Mouse (Mus musculus) liver, embryonic 14.5 days (tissue): Measurements from ENCODE around the gene Vmp1. TPM values are rescaled to one million over a fixed set of nuclear protein-coding genes. Genes with fewer than 3 reads are reported as not detected.

Experiments
- ATAC-seq: fragments of 200-750 bp; cut with Nextera tagmentation; 2 replicates; pipeline ENCODE4 v1.8.0; 2017; ENCODE audit warnings: moderate number of reproducible peaks, mild to moderate bottlenecking, moderate library complexity; ENCODE audit not compliant: insufficient read depth
- DNase-seq, 3 experiments: peaks; one replicate each; pipeline ENCODE4 v3.0.0-alpha.2; 2012 to 2013; ENCODE audit warnings: low read depth in 3 of 3, low spot score in 3 of 3
- H3K27ac ChIP-seq: fragments of 300-500 bp; sonication (generic); 2 replicates; pipeline ENCODE4 v1.5.1; 2014; ENCODE audit warnings: moderate library complexity, mild to moderate bottlenecking, control low read depth, inconsistent platforms
- H3K27me3 ChIP-seq: fragments of 300-500 bp; sonication (generic); 2 replicates; pipeline ENCODE4 v1.6.1; 2014; ENCODE audit warnings: mild to moderate bottlenecking, low read length, moderate library complexity; ENCODE audit not compliant: control insufficient read depth, insufficient read depth
- H3K36me3 ChIP-seq: fragments of 300-500 bp; sonication (generic); replicated peaks from 2 replicates; pipeline ENCODE4 v1.6.1; 2014; ENCODE audit warnings: low read depth; ENCODE audit not compliant: control insufficient read depth, insufficient read depth
- H3K4me1 ChIP-seq, 2 experiments: fragments of 200-500 bp in 1 of 2; fragments of 300-500 bp in 1 of 2; sonication (generic) in 1 of 2; replicated peaks; 2 replicates each; pipeline ENCODE4 v1.6.1; 2012 to 2014; ENCODE audit warnings: antibody characterized with exemption in 1 of 2, inconsistent platforms in 1 of 2, low read length in 1 of 2; ENCODE audit not compliant: control insufficient read depth in 2 of 2, insufficient read depth in 2 of 2
- H3K4me2 ChIP-seq: fragments of 300-500 bp; sonication (generic); 2 replicates; pipeline ENCODE4 v1.6.1; 2014; ENCODE audit warnings: low read depth, mild to moderate bottlenecking, control low read depth, moderate library complexity
- H3K4me3 ChIP-seq, 2 experiments: fragments of 200-500 bp in 1 of 2; fragments of 300-500 bp in 1 of 2; sonication (generic) in 1 of 2; 2 replicates each; pipeline ENCODE4 v1.5.1; 2012 to 2014; ENCODE audit warnings: low read depth in 2 of 2, low read length in 2 of 2, mild to moderate bottlenecking in 2 of 2, control low read depth in 1 of 2, inconsistent platforms in 1 of 2, moderate library complexity in 1 of 2; ENCODE audit not compliant: insufficient read depth in 1 of 2
- H3K9ac ChIP-seq: fragments of 300-500 bp; sonication (generic); replicated peaks from 2 replicates; pipeline ENCODE4 v1.6.1; 2014; ENCODE audit warnings: mild to moderate bottlenecking, control low read depth, moderate library complexity
- H3K9me3 ChIP-seq: fragments of 300-500 bp; sonication (generic); 2 replicates; pipeline ENCODE4 v1.6.1; 2016; ENCODE audit warnings: low read length, mixed read lengths; ENCODE audit not compliant: control insufficient read depth
- CTCF ChIP-seq: IDR thresholded peaks from 2 replicates; pipeline ENCODE4 v1.5.1; 2016; ENCODE audit warnings: antibody characterized with exemption, low read depth, control low read depth
- EP300 ChIP-seq: IDR thresholded peaks from 2 replicates; pipeline ENCODE4 v1.6.1; 2016; ENCODE audit warnings: antibody characterized with exemption, low read depth
- WGBS: fragments of 180-500 bp; shearing (Covaris S2); extraction: QIAGEN DNeasy Blood & Tissue Kit; methylation state at CpG from one replicate; pipeline ENCODE4 v1.1.7; 2014; ENCODE audit not compliant: insufficient replicate concordance; 5-methylcytosine and 5-hydroxymethylcytosine counted together
- polyA plus RNA-seq, 2 experiments: library from polyadenylated mRNA; depleted of rRNA in 1 of 2; stranded (reverse) in 1 of 2; unstranded in 1 of 2; fragments of >200 nt; fragmentation: Nextera tagmentation in 1 of 2; extraction: Ambion mirVana in 1 of 2; gene quantifications; 2 replicates each; pipeline versions ENCODE4 v1.2.1 to v1.2.3; 2012 to 2014

Gene Vmp1
- polyA plus RNA-seq, 2 experiments = 33.1 to 94.2 TPM

DNA sequence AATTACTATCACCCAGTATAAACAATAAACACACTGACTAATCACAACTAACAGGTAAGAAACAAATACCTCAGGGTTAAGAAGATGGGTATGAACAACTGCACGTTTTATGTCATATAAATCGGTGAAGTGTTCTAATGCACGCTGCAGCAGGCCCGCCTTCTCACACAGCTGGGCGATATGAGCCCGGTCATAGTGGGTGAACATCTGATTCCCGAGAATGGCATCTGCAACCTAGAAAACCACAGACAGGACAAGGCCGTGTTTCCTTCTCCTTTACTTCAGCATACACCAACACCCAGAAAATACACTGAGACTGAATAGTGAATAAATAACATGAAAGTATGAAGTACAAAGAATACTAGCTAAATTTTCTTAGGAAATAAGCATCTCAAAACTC lies 35.8 kb upstream of the Vmp1 start:
- no peak overlapping the region for H3K27ac ChIP-seq
- H3K9ac ChIP-seq = no peak overlapping the region
- no peak for DNase-seq
- no peaks in the 10 kb centered on the region for H3K27me3 ChIP-seq
- no peak for ATAC-seq
- H3K4me2 ChIP-seq = no peak overlapping the region
- no peaks in the 10 kb centered on the region for H3K9me3 ChIP-seq
- no peak overlapping the region for H3K4me3 ChIP-seq
- WGBS = 46% methylated on average over 8 of the region's 8 CpGs
- no peaks in the 10 kb centered on the region for H3K4me1 ChIP-seq
- peaks cover 76% of the 10 kb centered on the region for H3K36me3 ChIP-seq
- TF ChIP-seq CTCF (no peak), EP300 (no peak)

DNA sequence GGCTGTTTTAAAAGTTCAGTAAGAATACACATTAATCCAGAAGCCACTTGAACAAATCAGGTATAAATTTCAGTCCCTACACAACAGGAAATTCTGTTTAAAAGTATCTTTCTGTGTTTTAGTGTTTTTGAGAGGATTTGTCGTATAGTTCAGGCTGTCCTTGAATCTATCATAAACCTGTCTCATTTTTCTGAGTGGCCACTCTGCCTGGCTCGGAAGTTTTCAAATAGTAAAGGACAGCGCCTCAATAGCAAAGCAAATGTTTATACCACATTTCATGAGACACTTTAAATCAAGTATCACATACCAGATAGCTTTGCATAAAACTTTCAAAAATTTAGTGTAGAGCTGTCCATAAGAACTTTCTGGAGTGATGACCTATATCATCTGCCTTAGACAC lies 34.7 kb upstream of the Vmp1 start:
- Histone ChIP-seq H3K27me3 (no peaks in the 10 kb centered on the region), H3K4me3 (no peak overlapping the region), H3K36me3 (peaks cover 76% of the 10 kb centered on the region), H3K4me2 (no peak overlapping the region), H3K9ac (no peak overlapping the region), H3K27ac (no peak overlapping the region), H3K4me1 (no peaks in the 10 kb centered on the region), H3K9me3 (no peaks in the 10 kb centered on the region)
- WGBS = 89% methylated on average over 3 of the region's 3 CpGs
- ATAC-seq (no peak), DNase-seq (no peak)
- TF ChIP-seq EP300 (no peak), CTCF (no peak)

GRCm38 (mm10) chr11:86717306-86718065 lies 33.9 kb upstream of the Vmp1 start:
- peaks cover 78% of the 10 kb centered on the region for H3K36me3 ChIP-seq
- no peak overlapping the region for H3K4me2 ChIP-seq
- DNase-seq (no peak), ATAC-seq (no peak)
- no peak overlapping the region for H3K4me3 ChIP-seq
- no peaks in the 10 kb centered on the region for H3K9me3 ChIP-seq
- TF ChIP-seq EP300 (no peak), CTCF (no peak)
- H3K9ac ChIP-seq = no peak overlapping the region
- H3K4me1 ChIP-seq = no peaks in the 10 kb centered on the region
- no peak overlapping the region for H3K27ac ChIP-seq
- 59% methylated on average over 6 of the region's 6 CpGs for WGBS
- H3K27me3 ChIP-seq = no peaks in the 10 kb centered on the region

DNA sequence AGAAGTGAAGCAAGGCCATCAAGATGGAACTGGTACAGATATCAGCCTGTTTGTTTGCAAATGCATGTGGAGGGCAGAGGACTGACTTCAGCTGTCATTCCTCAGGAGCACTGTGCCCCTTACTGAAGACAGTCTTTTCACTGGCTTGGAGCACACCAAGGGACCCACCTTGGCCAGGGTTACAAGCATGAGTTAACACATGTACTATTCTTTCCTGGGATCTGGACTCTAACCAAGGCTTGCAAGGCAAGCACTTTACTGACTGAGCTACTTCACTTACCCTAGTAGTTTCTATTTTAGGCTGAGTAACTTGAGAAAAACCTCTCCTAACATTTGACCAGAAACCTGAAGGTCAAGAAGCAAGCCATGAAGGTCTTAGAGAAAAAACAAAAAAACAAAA lies 31.0 kb upstream of the Vmp1 start:
- DNase-seq = no peak
- Histone ChIP-seq H3K27me3 (no peaks in the 10 kb centered on the region), H3K4me1 (no peaks in the 10 kb centered on the region), H3K9me3 (no peaks in the 10 kb centered on the region), H3K9ac (no peak overlapping the region), H3K4me3 (no peak overlapping the region), H3K4me2 (no peak overlapping the region), H3K36me3 (peaks cover 86% of the 10 kb centered on the region), H3K27ac (no peak overlapping the region)
- TF ChIP-seq EP300 = no peak
- TF ChIP-seq CTCF = no peak
- ATAC-seq = no peak

DNA sequence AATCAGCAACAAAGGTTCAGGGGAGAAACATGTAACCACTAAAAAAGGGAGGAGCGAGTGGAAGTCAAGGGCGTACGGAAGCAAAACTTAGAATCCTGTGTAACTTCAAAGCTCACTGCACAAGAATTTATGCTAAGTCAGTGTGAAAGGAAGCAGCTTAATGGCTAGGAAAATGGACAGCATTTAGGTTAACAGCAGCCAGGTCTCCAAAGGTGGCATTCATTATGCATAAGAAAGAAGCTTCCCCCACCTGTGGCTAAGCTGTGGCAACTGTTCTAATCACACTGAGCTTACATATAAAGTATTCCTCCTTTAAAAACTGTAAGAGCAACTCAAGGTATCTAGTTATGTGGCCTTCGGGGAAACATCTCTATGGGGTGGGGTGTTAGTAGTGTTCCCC lies 17.5 kb upstream of the Vmp1 start:
- Histone ChIP-seq H3K4me2 (no peak overlapping the region), H3K36me3 (peaks cover 94% of the 10 kb centered on the region), H3K9ac (no peak overlapping the region), H3K4me3 (no peak overlapping the region), H3K9me3 (no peaks in the 10 kb centered on the region), H3K4me1 (no peaks in the 10 kb centered on the region), H3K27me3 (no peaks in the 10 kb centered on the region), H3K27ac (no peak overlapping the region)
- ATAC-seq = no peak
- TF ChIP-seq CTCF = no peak
- TF ChIP-seq EP300 = no peak
- no peak for DNase-seq
- 90% methylated on average over 4 of the region's 4 CpGs for WGBS
